Mouse (Mus musculus): ENCODE measurements at regions not wholly inside any gene's neighbourhood (a gene's known extent, or its start where the extent isn't known, plus 50 kb on each side); places are given as distances from the start of the nearest gene placed in this dataset.

- no peak for TF ChIP-seq CTCF (IDR thresholded peaks at IDR 0.05; ENCODE audit: extremely low read depth, insufficient read length, insufficient replicate concordance, low read depth, low read length)
- TF ChIP-seq POLR2A (IDR thresholded peaks at IDR 0.05; ENCODE audit: low read depth, low read length), result no peak
These were observed 59.0 kb upstream of the Cux1 start for GRCm38 (mm10) chr5:136626142-136626771.

Data from small intestine, adult 2 months (tissue).